Mouse (Mus musculus) heart, embryonic 13.5 days (tissue): ENCODE measurements at regions not wholly inside any gene's neighbourhood (a gene's known extent, or its start where the extent isn't known, plus 50 kb on each side); places are given as distances from the start of the nearest gene placed in this dataset.

ENCODE experiments used
- ATAC-seq: fragments of 200-750 bp; cut with Nextera tagmentation; 2 replicates; pipeline ENCODE4 v1.8.0; 2017; ENCODE audit warnings: moderate TSS enrichment; ENCODE audit not compliant: insufficient number of reproducible peaks, low FRiP score, low TSS enrichment; ENCODE audit errors: extremely low read depth
- H3K27ac ChIP-seq: fragments of 300-500 bp; sonication (generic); replicated peaks from 2 replicates; pipeline ENCODE4 v1.5.1; 2015; ENCODE audit warnings: moderate library complexity, mild to moderate bottlenecking, inconsistent platforms
- H3K27me3 ChIP-seq: fragments of 300-500 bp; sonication (generic); replicated peaks from 2 replicates; pipeline ENCODE4 v1.6.1; 2015; ENCODE audit warnings: mild to moderate bottlenecking, inconsistent platforms
- H3K36me3 ChIP-seq: fragments of 300-500 bp; sonication (generic); 2 replicates; pipeline ENCODE4 v1.6.1; 2015; ENCODE audit warnings: mild to moderate bottlenecking, inconsistent platforms
- H3K4me1 ChIP-seq: fragments of 300-500 bp; sonication (generic); 2 replicates; pipeline ENCODE4 v1.6.1; 2015; ENCODE audit warnings: inconsistent platforms
- H3K4me2 ChIP-seq: fragments of 300-500 bp; sonication (generic); 2 replicates; pipeline ENCODE4 v1.6.1; 2015; ENCODE audit warnings: inconsistent platforms, mild to moderate bottlenecking, moderate library complexity
- H3K4me3 ChIP-seq: fragments of 300-500 bp; sonication (generic); 2 replicates; pipeline ENCODE4 v1.5.1; 2015; ENCODE audit warnings: moderate library complexity, mild to moderate bottlenecking, inconsistent platforms
- H3K9ac ChIP-seq: fragments of 300-500 bp; sonication (generic); 2 replicates; pipeline ENCODE4 v1.6.1; 2015; ENCODE audit warnings: inconsistent platforms, mild to moderate bottlenecking, moderate library complexity
- H3K9me3 ChIP-seq: fragments of 300-500 bp; sonication (generic); 2 replicates; pipeline ENCODE4 v1.6.1; 2016; ENCODE audit warnings: inconsistent platforms
- whole genome bisulfite sequencing: fragments of 180-500 bp; shearing (Covaris S2); methylation state at CpG from one replicate; pipeline ENCODE4 v1.1.7; 2015; ENCODE audit warnings: mixed read lengths; 5-methylcytosine and 5-hydroxymethylcytosine counted together

- H3K9ac ChIP-seq = no peak overlapping the region
- no peaks in the 10 kb centered on the region for H3K27me3 ChIP-seq
- WGBS = 80% methylated on average over 5 of the region's 5 CpGs
- ATAC-seq = no peak
- no peak overlapping the region for H3K4me2 ChIP-seq
- H3K27ac ChIP-seq = no peak overlapping the region
- H3K36me3 ChIP-seq = no peaks in the 10 kb centered on the region
- H3K4me1 ChIP-seq = no peaks in the 10 kb centered on the region
- H3K9me3 ChIP-seq = no peaks in the 10 kb centered on the region
- no peak overlapping the region for H3K4me3 ChIP-seq
Measured at GRCm38 (mm10) chr12:7739352-7739994, 238.0 kb upstream of the Apob start.

GRCm38 (mm10) chr12:7746708-7747107 is 230.7 kb upstream of the Apob start:
- WGBS = 21% methylated on average over 2 of the region's 2 CpGs
- H3K4me1 ChIP-seq = peaks cover 28% of the 10 kb centered on the region
- no peak overlapping the region for H3K4me3 ChIP-seq
- H3K27me3 ChIP-seq = no peaks in the 10 kb centered on the region
- no peak for ATAC-seq
- no peaks in the 10 kb centered on the region for H3K9me3 ChIP-seq
- H3K4me2 ChIP-seq = no peak overlapping the region
- no peaks in the 10 kb centered on the region for H3K36me3 ChIP-seq
- H3K9ac ChIP-seq = no peak overlapping the region
- no peak overlapping the region for H3K27ac ChIP-seq

GRCm38 (mm10) chr12:7749319-7750238 is 227.9 kb upstream of the Apob start:
- Histone ChIP-seq H3K9ac (no peak overlapping the region), H3K4me3 (no peak overlapping the region), H3K36me3 (no peaks in the 10 kb centered on the region), H3K4me1 (peaks cover 28% of the 10 kb centered on the region), H3K27me3 (no peaks in the 10 kb centered on the region), H3K27ac (peak overlapping the region; percentile 50), H3K9me3 (no peaks in the 10 kb centered on the region), H3K4me2 (no peak overlapping the region)
- WGBS = 19% methylated on average over 5 of the region's 5 CpGs
- ATAC-seq = no peak

- H3K4me2 ChIP-seq = no peak overlapping the region
- 88% methylated on average over 5 of the region's 5 CpGs for WGBS
- H3K27me3 ChIP-seq = no peaks in the 10 kb centered on the region
- no peaks in the 10 kb centered on the region for H3K36me3 ChIP-seq
- no peak overlapping the region for H3K27ac ChIP-seq
- no peak overlapping the region for H3K9ac ChIP-seq
- no peaks in the 10 kb centered on the region for H3K9me3 ChIP-seq
- no peak overlapping the region for H3K4me3 ChIP-seq
- no peak for ATAC-seq
- H3K4me1 ChIP-seq = peaks cover 14% of the 10 kb centered on the region
Measured at GRCm38 (mm10) chr12:7754861-7755260, 222.6 kb upstream of the Apob start.

- ATAC-seq = no peak
- no peak overlapping the region for H3K9ac ChIP-seq
- H3K4me3 ChIP-seq = no peak overlapping the region
- H3K36me3 ChIP-seq = no peaks in the 10 kb centered on the region
- no peak overlapping the region for H3K4me2 ChIP-seq
- H3K27me3 ChIP-seq = no peaks in the 10 kb centered on the region
- 67% methylated on average over 11 of the region's 11 CpGs for WGBS
- no peak overlapping the region for H3K27ac ChIP-seq
- H3K9me3 ChIP-seq = no peaks in the 10 kb centered on the region
- peaks cover 10% of the 10 kb centered on the region for H3K4me1 ChIP-seq
Measured at GRCm38 (mm10) chr12:7764795-7765697, 212.4 kb upstream of the Apob start.

GRCm38 (mm10) chr12:7774127-7774526 is 203.3 kb upstream of the Apob start:
- Histone ChIP-seq H3K4me3 (no peak overlapping the region), H3K9ac (no peak overlapping the region), H3K27me3 (no peaks in the 10 kb centered on the region), H3K4me1 (peaks cover 2% of the 10 kb centered on the region; the same call in 1 of the 2 replicates), H3K36me3 (no peaks in the 10 kb centered on the region), H3K9me3 (no peaks in the 10 kb centered on the region), H3K27ac (no peak overlapping the region), H3K4me2 (no peak overlapping the region)
- WGBS = 17% methylated on average over 3 of the region's 3 CpGs
- no peak for ATAC-seq

- Histone ChIP-seq H3K4me1 (peaks cover 2% of the 10 kb centered on the region; the same call in 1 of the 2 replicates), H3K27me3 (no peaks in the 10 kb centered on the region), H3K36me3 (no peaks in the 10 kb centered on the region), H3K4me2 (no peak overlapping the region), H3K4me3 (no peak overlapping the region), H3K27ac (no peak overlapping the region), H3K9ac (no peak overlapping the region), H3K9me3 (no peaks in the 10 kb centered on the region)
- 72% methylated on average over 3 of the region's 3 CpGs for WGBS
- no peak for ATAC-seq
Measured at GRCm38 (mm10) chr12:7776335-7776734, 201.1 kb upstream of the Apob start.

GRCm38 (mm10) chr12:7777220-7778055 is 200.0 kb upstream of the Apob start:
- Histone ChIP-seq H3K36me3 (no peaks in the 10 kb centered on the region), H3K4me2 (peak overlapping the region; percentile 21; the same call in 1 of the 2 replicates)
- 52% methylated on average over 10 of the region's 10 CpGs for WGBS

GRCm38 (mm10) chr12:7778056-7778440 is 199.4 kb upstream of the Apob start:
- Histone ChIP-seq H3K4me1 (peaks cover 2% of the 10 kb centered on the region; the same call in 1 of the 2 replicates), H3K4me3 (no peak overlapping the region), H3K27ac (no peak overlapping the region), H3K4me2 (peak overlapping the region; percentile 21; the same call in 1 of the 2 replicates), H3K27me3 (no peaks in the 10 kb centered on the region), H3K9ac (no peak overlapping the region), H3K36me3 (no peaks in the 10 kb centered on the region), H3K9me3 (no peaks in the 10 kb centered on the region)
- 28% methylated on average over 6 of the region's 6 CpGs for WGBS
- no peak for ATAC-seq

More at GRCm38 (mm10) chr12:7777220-7778055, 200.0 kb upstream of the Apob start:
- no peak for ATAC-seq
- H3K27ac ChIP-seq = no peak overlapping the region
- H3K4me3 ChIP-seq = no peak overlapping the region
- peaks cover 2% of the 10 kb centered on the region; the same call in 1 of the 2 replicates for H3K4me1 ChIP-seq
- H3K27me3 ChIP-seq = no peaks in the 10 kb centered on the region
- no peak overlapping the region for H3K9ac ChIP-seq
- no peaks in the 10 kb centered on the region for H3K9me3 ChIP-seq

GRCm38 (mm10) chr12:7816616-7817015 is 160.8 kb upstream of the Apob start:
- Histone ChIP-seq H3K4me1 (no peaks in the 10 kb centered on the region), H3K4me3 (no peak overlapping the region), H3K36me3 (no peaks in the 10 kb centered on the region), H3K27me3 (no peaks in the 10 kb centered on the region), H3K4me2 (no peak overlapping the region), H3K27ac (no peak overlapping the region), H3K9me3 (no peaks in the 10 kb centered on the region), H3K9ac (no peak overlapping the region)
- no peak for ATAC-seq
- WGBS = 74% methylated on average over 5 of the region's 5 CpGs
